Mouse (Mus musculus) cerebellum, adult 9-11 months (tissue): ENCODE results near the gene Krtap19-9b.

Experiments
- DNase-seq: peaks from one replicate; pipeline ENCODE4 v3.0.0; 2022

Krtap19-9b gene

GRCm38 (mm10) chr16:88932165-88932564, at the start of gene Krtap19-9b:
Gene Krtap19-9b (minus strand): TSS chr16:88932265.
- DNase-seq: no peak

GRCm38 (mm10) chr16:88962773-88963172, 30.7 kb upstream of the Krtap19-9b start, which contains the start of gene Krtap16-3:
Gene Krtap16-3 (minus strand): TSS chr16:88962873.
- DNase-seq: no peak

GRCm38 (mm10) chr16:88941106-88941505, 9.0 kb upstream of the Krtap19-9b start:
- no peak for DNase-seq

GRCm38 (mm10) chr16:88938252-88938651, 6.2 kb upstream of the Krtap19-9b start:
- DNase-seq: no peak

GRCm38 (mm10) chr16:88896357-88896756, 35.7 kb downstream of the Krtap19-9b start, which contains the start of gene Krtap19-5:
Gene Krtap19-5 (minus strand): TSS chr16:88896457.
- no peak for DNase-seq

DNA sequence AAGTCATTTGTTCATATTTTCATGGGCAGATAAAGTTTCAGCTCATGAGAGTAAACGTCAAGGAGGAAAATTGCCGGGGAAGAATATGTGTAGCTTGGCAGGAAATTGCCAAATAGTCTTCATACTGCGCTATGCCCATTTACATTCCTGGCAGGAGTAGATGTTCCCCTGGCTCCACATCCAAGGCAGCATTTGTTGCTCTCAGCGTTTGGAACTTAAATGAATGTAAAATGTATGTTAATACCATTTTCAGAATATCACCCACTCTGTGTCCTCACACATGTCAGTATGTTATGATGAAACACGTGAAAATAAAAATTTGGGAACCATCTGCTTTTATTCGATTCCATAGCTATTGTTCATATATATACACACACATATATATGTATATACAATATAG, 45.2 kb downstream of the Krtap19-9b start:
- no peak for DNase-seq

DNA sequence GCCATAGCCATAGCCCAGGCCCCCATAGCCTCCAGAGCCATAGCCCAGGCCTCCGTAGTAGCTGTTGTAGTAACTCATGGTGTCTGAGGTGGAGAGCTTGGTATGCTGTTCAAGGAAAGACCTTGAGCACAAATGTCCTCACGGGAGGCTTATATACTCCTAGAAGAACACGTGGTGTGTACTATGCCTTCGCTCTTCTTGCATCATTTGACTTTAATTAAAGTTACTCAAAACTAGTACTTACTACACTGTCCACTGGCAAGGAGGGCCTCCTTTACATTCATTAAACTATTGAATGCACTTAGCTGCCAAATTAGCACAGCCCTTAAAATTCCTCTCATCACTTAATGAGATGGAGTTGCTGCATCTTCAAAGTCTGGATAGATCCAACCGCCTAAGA, 47.1 kb downstream of the Krtap19-9b start, which contains the start of gene Krtap19-4:
Krtap19-4 (minus strand) TSS at position 101 of the 400 bp plus-strand sequence.
- DNase-seq: no peak
